Mouse (Mus musculus) frontal cortex, postnatal 36 days (tissue): ENCODE measurements around the gene Cryl1.

Source experiments
- DNase-seq, 2 experiments: peaks; one replicate each; pipeline ENCODE4 v3.0.0; 2022; ENCODE audit warnings: low spot score in 2 of 2

Cryl1 gene

GRCm38 (mm10) chr14:57398065-57398757, at the start of gene Cryl1:
Cryl1 (minus strand) TSS chr14:57398529.
- peak; percentile 95 for DNase-seq

- no peak for DNase-seq
Observed at GRCm38 (mm10) chr14:57430451-57430850, 32.1 kb upstream of the Cryl1 start.

GRCm38 (mm10) chr14:57424212-57424561, 25.9 kb upstream of the Cryl1 start:
- no peak for DNase-seq

DNA sequence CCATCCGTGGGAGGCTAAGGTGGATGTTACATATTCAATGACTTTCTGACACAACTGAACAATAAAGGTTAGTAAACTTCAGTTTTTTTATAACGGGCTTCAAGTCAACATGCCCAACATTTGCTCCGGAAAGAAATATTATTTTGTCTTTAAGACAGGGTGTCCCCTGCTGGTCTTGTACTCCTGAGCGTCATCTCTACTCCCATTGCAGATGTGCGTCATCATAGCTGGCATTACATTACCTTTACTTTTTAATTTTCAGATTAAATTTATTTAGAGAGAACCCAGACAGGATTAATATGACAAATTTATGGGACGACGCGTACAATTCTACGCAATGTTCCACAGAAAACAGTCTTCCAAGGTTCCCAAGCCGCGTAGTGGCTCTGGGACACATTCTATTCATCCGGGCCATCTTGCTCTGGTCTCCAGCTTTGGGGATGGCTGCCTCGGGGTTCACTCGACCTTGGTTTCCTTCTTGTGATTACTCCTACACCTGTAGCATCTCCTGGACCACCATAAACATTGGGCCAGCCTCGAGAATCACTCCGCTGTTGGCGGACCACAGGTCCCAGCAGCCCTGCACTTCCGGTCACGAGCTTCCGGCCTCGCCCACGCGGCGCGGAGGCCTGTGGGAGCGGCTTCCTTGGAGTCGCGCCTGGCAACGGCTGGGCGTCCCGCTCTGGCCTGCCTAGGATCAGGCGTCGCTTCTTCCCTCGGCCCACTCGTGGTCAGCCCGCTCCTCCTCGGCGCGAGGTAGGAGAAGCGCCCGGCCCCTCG, 25.3 kb upstream of the Cryl1 start, which contains the start of gene Ift88:
TSS of gene Ift88 (plus strand) at position 631 of the 780 bp plus-strand sequence.
- DNase-seq = peak; percentile 95 to 96

DNA sequence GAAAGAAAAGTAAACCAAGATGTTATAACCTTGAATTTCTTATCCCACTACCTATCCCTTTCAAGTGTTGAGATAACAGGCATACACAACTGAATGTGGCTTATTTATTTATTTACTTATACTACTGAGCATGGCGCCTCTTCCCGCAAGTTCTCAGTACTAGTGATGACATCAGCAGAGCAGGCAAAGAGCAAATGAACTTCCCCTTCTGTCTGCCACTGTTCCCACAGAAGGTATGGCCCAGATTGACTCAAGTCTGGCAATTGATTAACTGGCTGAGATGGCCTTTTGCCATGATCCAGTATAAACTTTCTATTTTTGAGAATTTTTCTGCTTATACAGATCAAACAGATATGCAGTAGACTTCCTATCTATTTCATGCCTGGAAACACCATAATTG, 18.9 kb upstream of the Cryl1 start:
- no peak for DNase-seq

DNA sequence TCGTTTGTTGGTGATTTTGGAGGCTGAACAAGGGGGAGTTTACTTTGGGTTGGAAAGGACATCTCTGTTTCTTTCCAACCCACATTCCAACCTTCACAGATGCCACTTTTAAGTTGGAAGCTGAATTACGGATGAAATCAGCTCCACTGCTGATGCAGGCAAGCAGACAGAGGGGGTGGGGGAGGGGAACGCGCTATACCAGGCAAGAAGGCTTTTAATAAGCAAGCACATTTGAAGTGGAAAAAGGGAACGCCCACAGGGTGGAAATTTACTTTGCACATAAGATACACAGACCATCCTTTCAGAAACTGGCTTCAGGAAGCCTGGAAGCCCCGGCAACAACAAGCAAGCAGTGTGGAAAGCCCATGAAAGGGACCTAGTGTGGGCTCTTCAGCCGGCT, 13.8 kb upstream of the Cryl1 start:
- peak; percentile 22 to 29 for DNase-seq

DNA sequence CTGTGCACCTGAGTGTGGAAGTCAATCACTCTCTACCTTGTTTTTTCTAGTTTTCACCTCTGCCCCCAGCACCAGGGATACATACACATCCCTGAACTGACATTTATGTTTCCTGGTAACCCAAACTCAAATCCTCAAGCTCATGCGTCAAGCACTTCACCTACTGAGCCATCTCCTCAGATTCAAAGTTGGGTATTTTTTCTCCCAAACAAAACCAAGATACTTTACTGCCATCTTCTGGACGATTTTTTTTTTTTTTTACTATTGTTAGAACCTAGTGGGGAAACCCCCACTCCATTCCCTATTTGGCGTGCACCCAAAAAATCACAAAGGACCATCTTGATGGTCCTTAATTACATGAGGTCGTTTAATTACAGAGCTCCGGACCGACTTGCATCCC, 10.8 kb upstream of the Cryl1 start:
- DNase-seq = no peak

DNA sequence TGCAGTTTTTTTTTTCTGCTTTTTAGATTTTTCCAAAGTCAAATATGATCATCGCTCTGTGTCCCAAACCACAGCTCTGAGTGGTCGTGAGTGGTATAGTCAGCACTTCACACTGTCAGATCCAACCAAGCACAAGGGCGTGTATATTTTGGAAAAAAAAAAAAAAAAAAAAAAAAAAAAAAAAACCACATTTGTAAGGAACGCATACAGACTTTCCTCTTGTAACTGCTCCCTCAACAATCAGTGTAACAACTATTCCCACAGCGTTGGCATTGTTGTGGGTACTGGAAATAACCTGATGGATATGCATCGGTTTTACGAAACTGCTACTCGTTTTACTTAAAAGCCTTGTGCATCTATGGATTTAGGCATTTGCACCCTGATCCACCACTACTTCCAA, 9.8 kb upstream of the Cryl1 start:
- no peak for DNase-seq

- DNase-seq = peak in 1 of 2 experiments; percentile 20
Observed at GRCm38 (mm10) chr14:57407039-57407987, 9.0 kb upstream of the Cryl1 start.

DNA sequence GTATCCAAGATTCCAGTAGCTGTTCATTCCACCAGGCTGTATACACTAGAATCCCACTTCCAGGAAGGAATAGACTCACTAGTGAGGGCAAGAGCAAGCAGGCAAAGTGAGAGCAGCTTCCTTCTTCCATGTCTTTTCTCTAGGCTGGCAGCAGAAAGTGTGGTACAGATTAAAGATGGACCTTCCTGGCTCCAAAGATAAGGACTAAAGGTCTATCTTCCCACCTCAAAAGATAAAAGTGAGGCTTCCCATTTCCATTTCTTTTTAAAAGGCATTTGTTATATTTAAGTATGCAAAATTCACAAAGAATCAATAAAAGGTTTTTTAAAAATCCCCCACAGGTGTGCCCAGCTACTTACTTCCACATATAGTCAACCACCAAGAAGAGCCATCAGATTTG, 4.5 kb upstream of the Cryl1 start:
- no peak for DNase-seq

DNA sequence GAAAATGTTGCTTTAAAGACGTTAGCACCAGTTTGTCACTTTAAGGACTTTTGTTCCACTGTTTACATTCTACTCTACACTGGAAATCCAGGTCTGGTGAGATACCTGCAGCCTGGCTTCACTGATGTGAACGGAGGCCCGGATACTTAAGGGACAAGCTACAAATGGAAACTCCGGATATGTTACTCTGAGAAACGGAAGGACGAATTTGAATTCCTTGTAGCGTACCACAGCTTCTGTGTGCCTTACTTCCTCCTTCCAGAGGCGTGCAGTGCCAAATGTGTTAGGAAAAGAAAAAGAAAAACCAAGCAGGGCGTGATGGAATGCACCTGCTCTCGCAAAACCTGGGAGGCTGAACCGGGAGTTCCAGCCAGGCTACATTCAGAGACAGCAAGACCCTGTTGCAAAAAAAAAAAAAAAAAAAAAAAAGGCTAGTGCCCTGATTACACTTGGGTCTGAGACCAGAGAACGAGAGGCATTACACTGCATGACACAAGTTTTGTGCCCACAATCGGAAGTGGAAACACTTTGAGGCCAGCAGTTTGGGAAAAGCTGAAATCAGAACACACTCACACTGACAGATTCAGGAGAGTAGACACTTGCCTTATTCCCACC, 591 bp upstream of the Cryl1 start:
- DNase-seq = no peak

DNA sequence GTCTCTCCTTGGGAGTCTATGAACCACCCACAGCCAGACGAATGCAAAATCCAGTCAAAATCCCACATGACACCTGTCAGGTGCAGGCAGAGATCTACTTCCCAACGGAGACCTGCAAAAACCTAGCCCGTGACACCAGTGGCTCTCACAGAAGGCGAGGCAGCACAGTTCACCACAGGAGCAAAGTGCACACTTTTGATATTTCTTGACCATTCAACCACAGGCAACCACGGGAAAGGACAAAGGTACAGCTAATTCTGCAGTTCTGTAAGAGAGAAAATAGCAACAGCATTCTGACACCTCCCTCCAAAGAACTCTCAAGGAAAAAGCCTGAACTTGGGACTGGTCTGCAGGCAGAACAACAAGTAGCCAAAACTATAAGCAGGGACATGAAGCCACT, 1.1 kb downstream of the Cryl1 start:
- no peak for DNase-seq

- DNase-seq = no peak
Observed at GRCm38 (mm10) chr14:57395470-57395869, 2.9 kb downstream of the Cryl1 start.

DNA sequence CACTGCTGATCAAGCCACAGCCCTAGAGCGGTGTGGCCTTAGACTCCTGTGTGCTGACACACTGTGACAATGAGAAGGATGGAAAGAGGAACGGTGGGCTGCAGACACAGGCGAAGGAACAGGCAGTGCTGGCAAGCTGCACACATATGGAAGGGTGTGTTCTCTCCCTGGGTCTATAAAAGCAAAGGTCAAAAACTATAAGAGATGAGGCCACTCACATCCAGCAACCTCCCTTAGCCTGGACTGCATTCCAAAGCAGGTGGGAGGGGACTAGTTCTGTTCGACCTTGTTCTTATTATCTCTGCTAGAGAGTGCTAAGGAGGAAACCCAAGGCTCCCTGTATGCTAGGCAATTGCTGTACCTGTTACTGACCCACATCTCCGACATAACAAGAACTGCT, 6.1 kb downstream of the Cryl1 start:
- no peak for DNase-seq

- no peak for DNase-seq
Observed at GRCm38 (mm10) chr14:57391621-57392020, 6.7 kb downstream of the Cryl1 start.

- DNase-seq = no peak
Observed at GRCm38 (mm10) chr14:57386758-57387561, 11.4 kb downstream of the Cryl1 start.

- no peak for DNase-seq
Observed at GRCm38 (mm10) chr14:57385667-57386066, 12.7 kb downstream of the Cryl1 start.

DNA sequence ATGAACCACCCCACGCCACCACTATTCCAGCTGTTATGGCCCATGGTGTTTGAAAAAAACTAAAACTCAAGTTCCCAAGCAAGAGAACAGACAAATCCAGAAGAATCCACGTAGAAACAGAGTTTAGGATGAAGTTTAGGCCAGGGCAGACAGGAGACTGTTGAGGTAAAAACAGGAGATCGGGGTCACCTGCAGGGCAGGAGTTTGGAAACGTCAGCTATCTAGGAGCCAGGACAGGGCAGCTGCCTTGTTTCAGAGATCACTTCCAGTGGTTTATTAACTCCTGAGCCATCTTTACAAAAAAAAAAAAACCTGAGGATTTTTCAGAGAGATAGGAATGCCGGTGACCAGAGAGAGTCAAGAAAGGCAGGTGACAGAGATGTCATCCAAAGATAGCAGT, 20.8 kb downstream of the Cryl1 start:
- no peak for DNase-seq

GRCm38 (mm10) chr14:57376956-57377355, 21.4 kb downstream of the Cryl1 start:
- no peak for DNase-seq

- no peak for DNase-seq
Observed at GRCm38 (mm10) chr14:57376016-57376415, 22.3 kb downstream of the Cryl1 start.

GRCm38 (mm10) chr14:57375205-57375604, 23.1 kb downstream of the Cryl1 start:
- no peak for DNase-seq
